Mouse (Mus musculus): Measurements from ENCODE around the gene Chrd. TPM values are rescaled to one million over a fixed set of nuclear protein-coding genes. Genes with fewer than 3 reads are reported as not detected.

Chrd gene
- total RNA-seq, 1 experiment, result 3.7 TPM

GRCm38 (mm10) chr16:20715566-20715965 is 17.4 kb upstream of the Chrd start:
- peak overlapping the region; percentile 75 for H3K9ac ChIP-seq (ENCODE audit: insufficient read depth, low read depth, low read length, poor library complexity, severe bottlenecking)
- H3K4me3 ChIP-seq (ENCODE audit: insufficient read depth in 1 of 2, low read depth in 1 of 2, low read length in 2 of 2, poor library complexity in 1 of 2, severe bottlenecking in 1 of 2), result peak overlapping the region; percentile 87 to 88
- TF ChIP-seq ZC3H11A (IDR thresholded peaks at IDR 0.05; ENCODE audit: borderline replicate concordance, low read depth, low read length), result no peak
- TF ChIP-seq HCFC1 (IDR thresholded peaks at IDR 0.05; ENCODE audit: borderline replicate concordance, insufficient read depth, low read length), result no peak
- no peak for TF ChIP-seq CHD2 (IDR thresholded peaks at IDR 0.05; ENCODE audit: low read depth, low read length)
- no peak for TF ChIP-seq MAFK (IDR thresholded peaks at IDR 0.05; ENCODE audit: insufficient read depth, low read depth, low read length)
- H3K9me3 ChIP-seq (ENCODE audit: control insufficient read depth, insufficient read depth, low read depth, low read length), result no peaks in the 10 kb centered on the region
- peaks cover 29% of the 10 kb centered on the region for H3K36me3 ChIP-seq (ENCODE audit: control insufficient read depth, insufficient read depth, low read length, poor library complexity, severe bottlenecking)
- 0 out of 2 replicates have a peak overlapping the region, but pooled peaks have one; percentile 33 for H3K27ac ChIP-seq (ENCODE audit: insufficient read depth, low read depth, low read length, poor library complexity, severe bottlenecking)
- peaks cover 2 to 22% of the 10 kb centered on the region in 2 experiments; a peak in 3 of 4 replicates for H3K4me1 ChIP-seq (ENCODE audit: control insufficient read depth in 2 of 2, insufficient read depth in 2 of 2, low read length in 2 of 2, poor library complexity in 1 of 2)
- in situ Hi-C loops (cut with MboI; ENCODE audit: low sequenced_read_pairs in 2 of 2, unreplicated experiment in 2 of 2), result no loop called here
- DNase-seq (ENCODE audit: low read depth, low spot score), result no peak

DNA sequence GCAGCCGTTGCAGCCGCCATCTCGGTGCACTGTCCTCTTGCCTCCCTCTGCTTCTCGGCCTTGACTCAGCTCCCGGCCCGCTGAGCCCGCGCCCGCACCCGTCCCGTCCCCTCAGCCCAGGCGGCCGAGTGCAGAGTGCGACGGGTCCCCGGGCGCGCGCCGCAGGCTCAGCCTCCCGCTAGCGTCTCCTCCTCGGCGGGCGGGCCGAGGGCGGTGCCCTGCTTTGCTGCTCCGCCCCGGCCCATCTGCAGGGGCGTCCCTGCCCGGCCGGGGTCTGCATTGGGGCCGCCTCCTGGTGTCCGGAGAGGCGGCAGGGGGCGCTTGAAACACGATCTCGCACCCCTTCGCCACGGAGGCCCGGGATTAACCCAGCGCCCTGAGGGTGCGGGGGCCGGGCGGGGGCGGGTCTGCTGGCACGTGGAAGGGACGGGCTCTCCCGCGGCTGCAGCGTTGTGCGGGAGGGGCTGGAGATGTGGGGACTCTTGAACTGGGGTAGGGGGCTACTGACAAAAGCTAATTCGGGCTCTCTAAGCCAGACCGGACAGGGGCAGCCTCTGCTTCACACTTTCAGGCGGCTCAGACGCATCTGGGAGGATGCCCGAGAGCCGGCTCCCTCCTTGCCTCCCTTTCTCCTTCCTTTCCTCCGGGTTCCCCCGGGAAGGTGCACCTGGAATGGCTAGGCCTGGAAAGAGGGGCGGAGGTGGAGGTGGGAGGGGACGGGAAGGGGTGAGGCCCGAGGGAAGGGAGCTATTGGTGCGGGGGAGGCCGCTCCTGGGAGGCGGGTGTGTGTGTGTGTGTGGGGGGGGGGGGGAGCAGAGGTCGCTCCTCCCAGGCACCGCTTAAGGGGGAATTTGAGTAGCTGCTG is 16.7 kb upstream of the Chrd start:
- H3K27ac ChIP-seq (ENCODE audit: insufficient read depth, low read depth, low read length, poor library complexity, severe bottlenecking), result peak overlapping the region; percentile 79
- peak overlapping the region; percentile 75 for H3K9ac ChIP-seq (ENCODE audit: insufficient read depth, low read depth, low read length, poor library complexity, severe bottlenecking)
- no peaks in the 10 kb centered on the region for H3K9me3 ChIP-seq (ENCODE audit: control insufficient read depth, insufficient read depth, low read depth, low read length)
- peak overlapping the region; percentile 87 to 88 for H3K4me3 ChIP-seq (ENCODE audit: insufficient read depth in 1 of 2, low read depth in 1 of 2, low read length in 2 of 2, poor library complexity in 1 of 2, severe bottlenecking in 1 of 2)
- no peak for DNase-seq (ENCODE audit: low read depth, low spot score)
- peaks cover 2 to 22% of the 10 kb centered on the region in 2 experiments; a peak in 3 of 4 replicates for H3K4me1 ChIP-seq (ENCODE audit: control insufficient read depth in 2 of 2, insufficient read depth in 2 of 2, low read length in 2 of 2, poor library complexity in 1 of 2)
- peaks cover 29% of the 10 kb centered on the region for H3K36me3 ChIP-seq (ENCODE audit: control insufficient read depth, insufficient read depth, low read length, poor library complexity, severe bottlenecking)
- in situ Hi-C loops (cut with MboI; ENCODE audit: low sequenced_read_pairs in 2 of 2, unreplicated experiment in 2 of 2), result no loop called here
- no peak for TF ChIP-seq CHD2 (IDR thresholded peaks at IDR 0.05; ENCODE audit: low read depth, low read length)
- no peak for TF ChIP-seq ZC3H11A (IDR thresholded peaks at IDR 0.05; ENCODE audit: borderline replicate concordance, low read depth, low read length)
- TF ChIP-seq MAFK (IDR thresholded peaks at IDR 0.05; ENCODE audit: insufficient read depth, low read depth, low read length), result no peak
- TF ChIP-seq ZNF384 (IDR thresholded peaks at IDR 0.05; ENCODE audit: low read depth, low read length), result no peak
- TF ChIP-seq HCFC1 (IDR thresholded peaks at IDR 0.05; ENCODE audit: borderline replicate concordance, insufficient read depth, low read length), result no peak

- in situ Hi-C loops (cut with MboI; ENCODE audit: low sequenced_read_pairs in 2 of 2, unreplicated experiment in 2 of 2), result no loop called here
- peaks cover 27% of the 10 kb centered on the region for H3K36me3 ChIP-seq (ENCODE audit: control insufficient read depth, insufficient read depth, low read length, poor library complexity, severe bottlenecking)
- DNase-seq (ENCODE audit: low read depth, low spot score), result no peak
- peak overlapping the region; percentile 87 to 88 for H3K4me3 ChIP-seq (ENCODE audit: insufficient read depth in 1 of 2, low read depth in 1 of 2, low read length in 2 of 2, poor library complexity in 1 of 2, severe bottlenecking in 1 of 2)
- H3K9ac ChIP-seq (ENCODE audit: insufficient read depth, low read depth, low read length, poor library complexity, severe bottlenecking), result peak overlapping the region; percentile 66
- H3K4me1 ChIP-seq (ENCODE audit: control insufficient read depth in 2 of 2, insufficient read depth in 2 of 2, low read length in 2 of 2, poor library complexity in 1 of 2), result peaks cover 2 to 22% of the 10 kb centered on the region in 2 experiments; a peak in 3 of 4 replicates
- no peaks in the 10 kb centered on the region for H3K9me3 ChIP-seq (ENCODE audit: control insufficient read depth, insufficient read depth, low read depth, low read length)
- peak overlapping the region; percentile 79 for H3K27ac ChIP-seq (ENCODE audit: insufficient read depth, low read depth, low read length, poor library complexity, severe bottlenecking)
- TF ChIP-seq MAFK (IDR thresholded peaks at IDR 0.05; ENCODE audit: insufficient read depth, low read depth, low read length), result no peak
- no peak for TF ChIP-seq ZC3H11A (IDR thresholded peaks at IDR 0.05; ENCODE audit: borderline replicate concordance, low read depth, low read length)
- TF ChIP-seq HCFC1 (IDR thresholded peaks at IDR 0.05; ENCODE audit: borderline replicate concordance, insufficient read depth, low read length), result no peak
- TF ChIP-seq ZNF384 (IDR thresholded peaks at IDR 0.05; ENCODE audit: low read depth, low read length), result no peak
- TF ChIP-seq CHD2 (IDR thresholded peaks at IDR 0.05; ENCODE audit: low read depth, low read length), result no peak
These were observed 16.1 kb upstream of the Chrd start for GRCm38 (mm10) chr16:20716841-20717180.

DNA sequence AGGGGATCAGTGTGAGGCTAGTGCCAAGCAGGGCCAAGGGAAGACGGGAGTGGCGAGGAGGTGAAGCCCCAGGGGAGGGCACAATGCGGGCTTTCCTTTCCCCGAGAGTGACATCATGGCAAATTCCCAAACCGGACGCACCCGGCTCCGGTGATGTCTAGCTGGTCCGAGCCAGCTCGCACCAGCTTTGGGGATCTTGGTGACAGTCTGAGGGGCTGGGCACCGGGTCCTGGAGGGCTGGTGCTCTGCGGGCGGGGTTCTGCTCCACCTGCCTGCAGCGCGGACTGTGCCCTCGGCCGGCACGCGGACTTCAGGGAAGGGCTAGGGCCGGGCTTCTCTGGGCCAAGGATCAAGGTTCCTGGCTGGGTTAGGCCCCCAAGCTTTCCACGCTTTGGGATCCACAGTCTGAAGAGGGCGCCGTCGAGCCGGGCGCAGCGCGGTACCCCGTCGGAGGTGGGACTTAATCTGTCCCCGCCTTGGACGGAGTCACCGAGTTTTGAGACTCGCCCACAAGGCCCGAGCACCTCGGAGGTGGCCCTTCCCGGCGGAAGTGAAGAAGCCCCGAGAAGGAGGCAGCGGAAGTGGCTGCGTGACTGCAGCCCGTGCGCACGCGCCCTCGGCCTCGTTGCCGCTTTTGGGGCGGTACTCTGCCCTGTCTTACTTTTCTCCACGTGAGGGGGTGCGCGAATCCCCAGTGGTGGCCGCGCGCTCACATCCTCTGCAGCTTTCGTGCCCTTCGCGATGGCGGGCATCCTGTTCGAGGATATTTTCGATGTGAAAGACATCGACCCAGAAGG is 15.5 kb upstream of the Chrd start, which contains the start of the genes Polr2h and Clcn2:
Gene Polr2h, plus strand, starts transcription at position 485 of the 797 bp plus-strand sequence.
Gene Clcn2, minus strand, starts transcription at position 566 of the 797 bp plus-strand sequence.
- H3K27ac ChIP-seq (ENCODE audit: insufficient read depth, low read depth, low read length, poor library complexity, severe bottlenecking), result peak within 1 kb of the TSS; percentile 79
- TF ChIP-seq HCFC1 (IDR thresholded peaks at IDR 0.05; ENCODE audit: borderline replicate concordance, insufficient read depth, low read length) (no peak), ZC3H11A (IDR thresholded peaks at IDR 0.05; ENCODE audit: borderline replicate concordance, low read depth, low read length) (0 out of 2 replicates have a peak, but pooled peaks have one; percentile 8)

More for the DNA sequence above, 15.5 kb upstream of the Chrd start, which contains the start of the genes Polr2h and Clcn2:
- in situ Hi-C loops (cut with MboI; ENCODE audit: low sequenced_read_pairs in 2 of 2, unreplicated experiment in 2 of 2), result no loop called here
- Histone ChIP-seq H3K4me3 (ENCODE audit: insufficient read depth in 1 of 2, low read depth in 1 of 2, low read length in 2 of 2, poor library complexity in 1 of 2, severe bottlenecking in 1 of 2) (peak within 1 kb of the TSS; percentile 87 to 88), H3K9ac (ENCODE audit: insufficient read depth, low read depth, low read length, poor library complexity, severe bottlenecking) (peak within 1 kb of the TSS; percentile 77), H3K4me1 (ENCODE audit: control insufficient read depth in 2 of 2, insufficient read depth in 2 of 2, low read length in 2 of 2, poor library complexity in 1 of 2) (peaks cover 2 to 25% of the 10 kb centered on the region in 2 experiments; a peak in 3 of 4 replicates), H3K9me3 (ENCODE audit: control insufficient read depth, insufficient read depth, low read depth, low read length) (no peaks in the 10 kb centered on the region), H3K36me3 (ENCODE audit: control insufficient read depth, insufficient read depth, low read length, poor library complexity, severe bottlenecking) (peaks cover 23% of the 10 kb centered on the region)
- peak; percentile 93 for DNase-seq (ENCODE audit: low read depth, low spot score)

Measured in ES-E14 (cell line).